12 mouse cellular contexts compared by ENCODE assay signal in genomic region chr11:118215928-118216458, GRCm38 (mm10). TPM values are rescaled to one million over a fixed set of nuclear protein-coding genes. Genes with fewer than 3 reads are reported as not detected.
DNase-seq lines count a peak whose midpoint lies in the region; ATAC-seq and TF ChIP-seq lines count a peak whose summit lies in the region.
"Had no signal": no experiment of that assay in that cellular context is flagged by ENCODE, and none has a peak within 500 bp of the region (broad histone marks: within the 10 kb centered on the region; RNA-seq: fewer than 3 reads in every experiment).

No protein-coding gene starts in this region.

- no peaks in the 10 kb centered on the region for H3K27me3 ChIP-seq in heart, embryonic 12.5 days (replicated peaks)
- H3K27me3 ChIP-seq in heart, postnatal 0 days (ENCODE audit: control insufficient read depth, insufficient read depth, low read length), result no peaks in the 10 kb centered on the region

- peak overlapping the region; percentile 1; the same call in 1 of the 2 replicates for H3K27ac ChIP-seq in heart, embryonic 12.5 days (ENCODE audit: poor library complexity, severe bottlenecking)
- H3K27ac ChIP-seq in heart, postnatal 0 days (ENCODE audit: low read depth), result peak overlapping the region; percentile 3
- H3K27ac ChIP-seq: midbrain, embryonic 10.5 days had no signal

- 67% methylated on average over 5 of the region's 5 CpGs for WGBS in heart, embryonic 12.5 days
- 54% methylated on average over 5 of the region's 5 CpGs for WGBS in heart, postnatal 0 days

- no peak overlapping the region for H3K9ac ChIP-seq in heart, embryonic 12.5 days
- H3K9ac ChIP-seq in heart, postnatal 0 days (replicated peaks; ENCODE audit: low read depth, low read length), result no peak overlapping the region

- no peak overlapping the region for H3K4me2 ChIP-seq in heart, embryonic 12.5 days
- no peak overlapping the region for H3K4me2 ChIP-seq in heart, postnatal 0 days (ENCODE audit: low read depth, low read length)

- H3K9me3 ChIP-seq in heart, embryonic 12.5 days (replicated peaks), result no peaks in the 10 kb centered on the region
- no peaks in the 10 kb centered on the region for H3K9me3 ChIP-seq in heart, postnatal 0 days (replicated peaks; ENCODE audit: control insufficient read depth, low read length)
- H3K9me3 ChIP-seq: midbrain, embryonic 10.5 days had no signal

- H3K4me1 ChIP-seq in heart, embryonic 12.5 days (replicated peaks), result peaks cover 36% of the 10 kb centered on the region
- H3K4me1 ChIP-seq in heart, postnatal 0 days (ENCODE audit: control insufficient read depth, insufficient read depth), result peaks cover 37% of the 10 kb centered on the region

- no peaks in the 10 kb centered on the region for H3K36me3 ChIP-seq in heart, embryonic 12.5 days
- no peaks in the 10 kb centered on the region for H3K36me3 ChIP-seq in heart, postnatal 0 days (replicated peaks; ENCODE audit: control insufficient read depth, insufficient read depth, low read length)
- H3K36me3 ChIP-seq: midbrain, embryonic 10.5 days had no signal

- no peak for ATAC-seq in heart, embryonic 12.5 days (ENCODE audit: insufficient number of reproducible peaks, low FRiP score)
- no peak for ATAC-seq in heart, postnatal 0 days (ENCODE audit: insufficient read depth, low read depth)
- ATAC-seq: intestine, embryonic 16.5 days had no signal

- no peak for TF ChIP-seq EP300 in heart, postnatal 0 days (IDR thresholded peaks at IDR 0.05; ENCODE audit: low read depth)

- TF ChIP-seq CTCF in heart, postnatal 0 days (IDR thresholded peaks at IDR 0.05; ENCODE audit: low read depth), result no peak

- DNase-seq in heart, postnatal 4 days, result no peak
- DNase-seq in 3134 (ENCODE audit: extremely low read depth, insufficient read length, low spot score), result peak; percentile 41
- DNase-seq in NIH3T3 (ENCODE audit: low read depth), result peak; percentile 80
- no peak for DNase-seq in heart, postnatal 0 days (ENCODE audit: low spot score)
- DNase-seq in urinary bladder, adult 2 months (ENCODE audit: low spot score), result no peak
- no peak for DNase-seq in right cerebral cortex, postnatal 25 days
- DNase-seq in cerebellum, adult 18-20 months, result no peak
- DNase-seq: cerebellum, adult 9-11 months; layer of hippocampus, adult 9-11 months had no signal

- no peak overlapping the region for H3K4me3 ChIP-seq in heart, embryonic 12.5 days
- no peak overlapping the region for H3K4me3 ChIP-seq in heart, postnatal 0 days (ENCODE audit: low read depth, low read length)
- H3K4me3 ChIP-seq: midbrain, embryonic 10.5 days had no signal

RNA-seq across cellular contexts. Expression of gene Cyth1, which starts 32.4 kb away (rescaled TPM):
- polyA plus RNA-seq in heart, embryonic 12.5 days (2016; fragmentation: Nextera tagmentation; extraction: Ambion mirVana), result 20.6 and 21.1 TPM in 2 replicates
- total RNA-seq in heart, postnatal 4 days (2021), result 10 to 100 TPM; 38.3 to 39.1 TPM
- total RNA-seq in heart, postnatal 0 days (2014; rRNA removed; ENCODE audit: low replicate concordance), result 49.8 and 50.1 TPM in 2 replicates
- 21.4 TPM in 2 replicates for polyA plus RNA-seq in heart, postnatal 0 days (2015; fragmentation: Nextera tagmentation; extraction: Ambion mirVana)
- polyA plus RNA-seq in urinary bladder, adult 2 months (2012; rRNA removed), result 21.0 and 23.2 TPM in 2 replicates

Comparison
In these comparisons a context has a peak if more than half of its experiments do, and no peak if none do; other contexts are left out.
1. DNase-seq: peak in 3134 (single experiment) and NIH3T3 (single experiment); none in heart, postnatal 4 days (single experiment), heart, postnatal 0 days (single experiment), urinary bladder, adult 2 months (single experiment), right cerebral cortex, postnatal 25 days (single experiment) and cerebellum, adult 18-20 months (0 of 2).